Mouse (Mus musculus) ES-E14 (cell line): ENCODE measurements around the gene Neil1.

Source experiments
- CHD2 ChIP-seq: IDR thresholded peaks from 2 replicates; pipeline ENCODE4 v1.6.1; 2014; ENCODE audit warnings: mild to moderate bottlenecking, low read depth, low read length, inconsistent platforms
- HCFC1 ChIP-seq: IDR thresholded peaks from 2 replicates; pipeline ENCODE4 v1.6.1; 2012; ENCODE audit warnings: low read length, inconsistent platforms, borderline replicate concordance; ENCODE audit not compliant: insufficient read depth
- MAFK ChIP-seq: IDR thresholded peaks from 2 replicates; pipeline ENCODE4 v1.6.1; 2014; ENCODE audit warnings: mild to moderate bottlenecking, low read depth, low read length, inconsistent platforms; ENCODE audit not compliant: insufficient read depth
- ZC3H11A ChIP-seq: IDR thresholded peaks from 2 replicates; pipeline ENCODE4 v1.6.1; 2012; ENCODE audit warnings: low read depth, mild to moderate bottlenecking, inconsistent platforms, low read length, borderline replicate concordance
- ZNF384 ChIP-seq: IDR thresholded peaks from 2 replicates; pipeline ENCODE4 v1.6.1; 2012; ENCODE audit warnings: low read depth, low read length, inconsistent platforms

- no peak for TF ChIP-seq HCFC1
- no peak for TF ChIP-seq CHD2
- no peak for TF ChIP-seq MAFK
- TF ChIP-seq ZC3H11A: no peak
- no peak for TF ChIP-seq ZNF384
Measured at GRCm38 (mm10) chr9:57150192-57150591, 2.1 kb upstream of the Neil1 start.
